22 mouse cellular contexts compared by ENCODE assay signal in genomic region chr4:63267121-63267520, GRCm38 (mm10). TPM values are rescaled to one million over a fixed set of nuclear protein-coding genes. Genes with fewer than 3 reads are reported as not detected.
A peak's percentile ranks its signal among the peaks of the same experiment; 100 is the strongest.
DNase-seq lines count a peak whose midpoint lies in the region; ATAC-seq and TF ChIP-seq lines count a peak whose summit lies in the region.
"Had no signal": no experiment of that assay in that cellular context is flagged by ENCODE, and none has a peak within 500 bp of the region (broad histone marks: within the 10 kb centered on the region; RNA-seq: fewer than 3 reads in every experiment).

No protein-coding gene starts in this region.

- no peaks in the 10 kb centered on the region for H3K4me1 ChIP-seq in forebrain, embryonic 14.5 days (ENCODE audit: control insufficient read depth, insufficient read depth, low read length)
- H3K4me1 ChIP-seq in forebrain, embryonic 10.5 days, result peaks cover 17% of the 10 kb centered on the region
- 0 out of 2 replicates have a peak, but pooled peaks cover 2% of the 10 kb centered on the region for H3K4me1 ChIP-seq in forebrain, embryonic 16.5 days (replicated peaks; ENCODE audit: control insufficient read depth, insufficient read depth, low read length)
- H3K4me1 ChIP-seq: hindbrain, embryonic 15.5 days had no signal

- peak; percentile 70; the same call in 1 of the 2 replicates for ATAC-seq in forebrain, embryonic 14.5 days
- peak; percentile 79 for ATAC-seq in forebrain, embryonic 16.5 days
- ATAC-seq: CD4-positive, CD25-positive, alpha-beta regulatory T cell, adult 4 months; intestine, postnatal 0 days had no signal

- H3K9me3 ChIP-seq in forebrain, embryonic 14.5 days (replicated peaks; ENCODE audit: control insufficient read depth, low read length), result no peaks in the 10 kb centered on the region
- no peaks in the 10 kb centered on the region for H3K9me3 ChIP-seq in forebrain, embryonic 10.5 days
- H3K9me3 ChIP-seq in forebrain, embryonic 16.5 days (ENCODE audit: control insufficient read depth, low read length), result no peaks in the 10 kb centered on the region
- H3K9me3 ChIP-seq: embryonic facial prominence, embryonic 12.5 days; embryonic facial prominence, embryonic 15.5 days; hindbrain, embryonic 12.5 days; hindbrain, embryonic 15.5 days had no signal

- WGBS in forebrain, embryonic 14.5 days, result 89% methylated on average over 4 of the region's 4 CpGs
- WGBS in forebrain, embryonic 10.5 days, result 98% methylated on average over 4 of the region's 4 CpGs
- 69% methylated on average over 4 of the region's 4 CpGs for WGBS in forebrain, embryonic 16.5 days

- no peak for TF ChIP-seq CTCF in brain, embryonic 14.5 days (IDR thresholded peaks at IDR 0.05; ENCODE audit: borderline replicate concordance, extremely low read depth, insufficient read depth, insufficient read length)

- peak; percentile 69 for DNase-seq in forebrain, embryonic 14.5 days (ENCODE audit: low spot score)
- DNase-seq in forebrain, embryonic 10.5 days (ENCODE audit: extremely low spot score, low spot score), result no peak
- DNase-seq in brain, embryonic 14.5 days (ENCODE audit: low read depth), result peak; percentile 71
- DNase-seq in retina, embryonic 14.5 days (ENCODE audit: low spot score), result no peak
- DNase-seq in gastrocnemius, adult 18-20 months (ENCODE audit: low spot score), result no peak
- DNase-seq: adrenal gland, adult 2 months; adrenal gland, postnatal 14 days; cerebellum, adult 11 months; gastrocnemius, adult 2 months; gastrocnemius, postnatal 14 days; heart, adult 11 months; kidney, adult 2 months had no signal

- no peak overlapping the region for H3K27ac ChIP-seq in forebrain, embryonic 14.5 days (ENCODE audit: low read depth, low read length)
- no peak overlapping the region for H3K27ac ChIP-seq in forebrain, embryonic 10.5 days
- no peak overlapping the region for H3K27ac ChIP-seq in forebrain, embryonic 16.5 days (ENCODE audit: low read length)
- H3K27ac ChIP-seq: embryonic facial prominence, embryonic 12.5 days; embryonic facial prominence, embryonic 15.5 days; gastrocnemius, adult 2 months; hindbrain, embryonic 12.5 days; hindbrain, embryonic 15.5 days had no signal

- no peaks in the 10 kb centered on the region for H3K36me3 ChIP-seq in forebrain, embryonic 14.5 days (ENCODE audit: control insufficient read depth, insufficient read depth, low read length)
- H3K36me3 ChIP-seq in forebrain, embryonic 10.5 days (replicated peaks), result peaks cover 3% of the 10 kb centered on the region; the same call in 1 of the 2 replicates
- H3K36me3 ChIP-seq in forebrain, embryonic 16.5 days (ENCODE audit: control insufficient read depth, insufficient read depth), result no peaks in the 10 kb centered on the region
- H3K36me3 ChIP-seq: hindbrain, embryonic 12.5 days; hindbrain, embryonic 15.5 days had no signal

- no peak overlapping the region for H3K4me2 ChIP-seq in forebrain, embryonic 14.5 days (ENCODE audit: low read length)
- H3K4me2 ChIP-seq in forebrain, embryonic 16.5 days (ENCODE audit: low read length), result no peak overlapping the region
- H3K4me2 ChIP-seq: embryonic facial prominence, embryonic 12.5 days; embryonic facial prominence, embryonic 15.5 days; heart, embryonic 11.5 days; hindbrain, embryonic 12.5 days; hindbrain, embryonic 15.5 days had no signal

- no peaks in the 10 kb centered on the region for H3K27me3 ChIP-seq in forebrain, embryonic 14.5 days (replicated peaks; ENCODE audit: control insufficient read depth, insufficient read depth, low read length)
- H3K27me3 ChIP-seq in forebrain, embryonic 10.5 days (ENCODE audit: poor library complexity, severe bottlenecking), result no peaks in the 10 kb centered on the region
- no peaks in the 10 kb centered on the region for H3K27me3 ChIP-seq in forebrain, embryonic 16.5 days (replicated peaks; ENCODE audit: control insufficient read depth, insufficient read depth, low read length)
- H3K27me3 ChIP-seq: embryonic facial prominence, embryonic 12.5 days; embryonic facial prominence, embryonic 15.5 days; hindbrain, embryonic 12.5 days; hindbrain, embryonic 15.5 days had no signal

- H3K9ac ChIP-seq in forebrain, embryonic 14.5 days (ENCODE audit: low read length), result no peak overlapping the region
- H3K9ac ChIP-seq in forebrain, embryonic 16.5 days (replicated peaks; ENCODE audit: low read depth, low read length), result no peak overlapping the region
- H3K9ac ChIP-seq: embryonic facial prominence, embryonic 12.5 days; embryonic facial prominence, embryonic 15.5 days; hindbrain, embryonic 12.5 days; hindbrain, embryonic 15.5 days had no signal

- no peak overlapping the region for H3K4me3 ChIP-seq in forebrain, embryonic 14.5 days (ENCODE audit: low read depth, low read length)
- no peak overlapping the region for H3K4me3 ChIP-seq in forebrain, embryonic 10.5 days
- H3K4me3 ChIP-seq in forebrain, embryonic 16.5 days (replicated peaks; ENCODE audit: low read length), result no peak overlapping the region
- H3K4me3 ChIP-seq: embryonic facial prominence, embryonic 12.5 days; embryonic facial prominence, embryonic 15.5 days; gastrocnemius, adult 2 months; hindbrain, embryonic 12.5 days; hindbrain, embryonic 15.5 days had no signal

- TF ChIP-seq POLR2A in brain, embryonic 14.5 days (IDR thresholded peaks at IDR 0.05; ENCODE audit: borderline replicate concordance, extremely low read depth, insufficient read depth, insufficient read length, poor library complexity, severe bottlenecking), result no peak

RNA-seq across cellular contexts. Expression of gene Col27a1, which starts 53.3 kb away (rescaled TPM):
- 0.57 and 1.0 TPM in 2 replicates for polyA plus RNA-seq in forebrain, embryonic 14.5 days (2014; fragmentation: Nextera tagmentation; extraction: Ambion mirVana)
- polyA plus RNA-seq in forebrain, embryonic 10.5 days (2016; fragmentation: Nextera tagmentation; extraction: Ambion mirVana), result 2.8 and 3.1 TPM in 2 replicates
- 5.7 and 6.5 TPM in 2 replicates for polyA plus RNA-seq in brain, embryonic 14.5 days (2012; rRNA removed)
- 0.88 and 0.98 TPM in 2 replicates for polyA plus RNA-seq in forebrain, embryonic 16.5 days (2015; fragmentation: Nextera tagmentation; extraction: Ambion mirVana)
- under 1 TPM; 0.46 to 0.47 TPM for total RNA-seq in gastrocnemius, adult 18-20 months (2021)
- total RNA-seq: hematopoietic stem cell, adult 5-6 weeks; MEL had no signal

Comparison
In these comparisons a context has a peak if more than half of its experiments do, and no peak if none do; other contexts are left out.
1. DNase-seq: peak in forebrain, embryonic 14.5 days (single experiment) and brain, embryonic 14.5 days (single experiment); none in forebrain, embryonic 10.5 days (single experiment), retina, embryonic 14.5 days (single experiment) and gastrocnemius, adult 18-20 months (single experiment).